Mouse (Mus musculus): ENCODE data around the gene Scmh1. TPM values are rescaled to one million over a fixed set of nuclear protein-coding genes. Genes with fewer than 3 reads are reported as not detected.
A peak's percentile ranks its signal among the peaks of the same experiment; 100 is the strongest.

Gene Scmh1
- total RNA-seq, 1 experiment from 2014 or later: 46.4 TPM

GRCm38 (mm10) chr4:120556592-120556991 is 151.5 kb downstream of the Scmh1 start:
- DNase-seq: no peak

DNA sequence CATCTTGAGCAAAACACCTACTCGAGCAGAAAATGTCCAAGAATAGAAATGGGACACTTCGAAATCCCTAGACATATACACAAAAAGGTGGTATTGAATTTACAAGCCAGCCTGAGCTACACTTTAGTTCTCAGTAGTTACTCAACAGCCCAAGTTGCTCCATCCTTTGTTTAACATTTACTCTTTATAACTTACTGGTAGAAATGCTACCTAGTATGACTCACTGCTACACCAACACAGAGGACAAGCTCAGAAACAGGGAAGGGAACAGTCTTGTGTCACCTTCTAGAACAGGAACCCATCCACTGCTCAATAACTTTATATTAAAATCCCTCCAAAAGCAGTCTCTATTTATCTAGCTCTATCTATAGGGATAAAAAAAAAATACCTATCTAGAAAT is 160.6 kb downstream of the Scmh1 start:
- no peak for DNase-seq

GRCm38 (mm10) chr4:120568005-120568404 is 162.9 kb downstream of the Scmh1 start:
- DNase-seq: peak; percentile 32

DNA sequence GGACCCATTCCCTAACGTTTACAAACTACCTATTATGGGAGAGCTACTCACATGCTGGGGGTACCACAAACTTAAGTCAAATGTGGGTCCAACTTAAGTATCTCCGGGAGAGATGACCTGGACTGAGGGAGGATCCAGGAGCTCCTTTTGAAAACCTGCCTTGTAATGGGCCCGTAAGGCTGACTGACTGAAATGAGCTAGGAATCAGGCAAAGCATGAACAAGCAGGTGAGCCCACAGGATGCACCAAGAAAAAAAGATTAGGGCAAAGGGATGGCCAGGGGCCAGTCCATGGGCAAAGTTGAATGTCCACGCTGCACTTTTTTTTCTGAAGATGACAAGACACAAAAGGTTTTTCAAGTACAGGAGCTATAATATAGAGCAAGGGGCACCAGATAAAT is 163.9 kb downstream of the Scmh1 start:
- DNase-seq: no peak

DNA sequence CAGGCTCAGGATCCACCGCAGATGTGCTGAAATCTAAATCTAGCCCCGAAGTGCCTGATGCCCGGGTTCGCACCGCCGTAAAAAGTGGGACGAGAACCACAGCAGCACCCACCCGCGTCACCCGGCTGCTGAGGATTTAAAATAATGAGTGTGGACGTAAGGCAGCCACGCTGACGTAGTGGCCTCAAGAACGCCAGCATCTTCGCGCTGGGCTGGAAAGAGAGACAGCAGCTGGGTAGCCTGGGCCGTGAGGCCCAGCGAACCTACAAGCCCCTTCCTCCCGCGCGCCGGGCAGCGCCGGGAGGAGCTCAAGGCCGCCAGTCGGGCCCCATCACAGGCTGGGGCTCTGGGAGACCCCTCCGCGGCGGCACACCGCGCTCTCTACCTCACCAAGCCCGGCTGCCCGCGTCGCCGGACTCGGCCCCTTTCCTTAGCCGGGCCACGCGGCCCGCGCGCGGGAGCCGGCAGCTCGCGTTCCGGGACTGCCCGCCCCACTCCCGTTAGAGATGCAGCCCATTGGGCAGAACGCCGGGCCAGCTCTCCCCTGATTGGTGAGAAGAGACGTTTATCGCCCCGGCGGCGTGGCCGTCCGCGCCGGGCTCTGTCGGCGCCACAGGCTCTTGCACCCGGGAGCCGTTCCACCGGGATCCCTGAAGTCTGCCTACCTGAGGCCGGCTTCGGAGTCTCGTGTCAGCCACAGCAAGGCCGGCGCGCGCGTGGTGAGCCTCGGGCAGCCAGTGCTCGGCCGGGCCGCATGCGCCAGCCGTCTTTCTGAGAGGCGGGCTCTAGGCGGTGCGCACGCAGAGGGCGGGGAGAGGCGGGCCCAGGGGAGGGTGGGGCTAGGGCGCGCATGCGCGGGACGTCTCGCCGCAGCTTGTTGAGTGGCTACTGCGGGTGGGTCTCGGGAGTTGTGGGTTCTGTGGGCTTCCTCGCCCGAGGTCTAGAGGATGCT is 164.7 kb downstream of the Scmh1 start, which contains the start of gene Ctps:
TSS of gene Ctps (minus strand) at position 791 of the 952 bp plus-strand sequence.
- peak; percentile 97 for DNase-seq

DNA sequence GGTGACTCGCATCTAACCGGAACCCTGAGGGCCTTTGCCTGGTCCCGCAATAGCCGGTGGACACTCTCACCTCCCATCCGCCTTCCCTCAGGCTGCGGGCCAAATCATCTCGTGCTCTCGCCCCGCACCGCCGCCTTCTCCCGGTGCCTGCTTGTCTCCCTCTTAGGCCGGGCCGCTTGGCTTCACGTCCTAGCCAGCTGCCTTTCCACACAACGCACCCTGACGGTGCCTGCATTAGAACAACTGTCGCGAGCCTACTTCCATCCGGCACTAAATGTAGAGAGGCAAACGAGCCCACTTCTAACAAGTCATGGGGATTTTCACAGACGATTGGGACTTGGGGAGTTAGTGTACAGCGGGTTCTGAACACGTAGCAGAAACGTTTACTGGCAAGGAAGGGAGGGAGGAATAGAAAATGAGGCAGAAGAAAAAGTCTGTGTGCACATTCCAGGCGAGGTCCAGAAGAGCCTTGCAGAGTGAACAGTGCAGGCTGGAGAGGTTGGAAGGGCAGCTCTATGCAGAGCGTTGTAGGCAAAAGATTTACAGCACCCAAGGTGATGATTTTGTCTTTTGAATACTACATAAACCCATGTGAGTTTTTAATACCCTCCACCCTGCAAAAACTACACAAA is 165.5 kb downstream of the Scmh1 start:
- DNase-seq: no peak

DNA sequence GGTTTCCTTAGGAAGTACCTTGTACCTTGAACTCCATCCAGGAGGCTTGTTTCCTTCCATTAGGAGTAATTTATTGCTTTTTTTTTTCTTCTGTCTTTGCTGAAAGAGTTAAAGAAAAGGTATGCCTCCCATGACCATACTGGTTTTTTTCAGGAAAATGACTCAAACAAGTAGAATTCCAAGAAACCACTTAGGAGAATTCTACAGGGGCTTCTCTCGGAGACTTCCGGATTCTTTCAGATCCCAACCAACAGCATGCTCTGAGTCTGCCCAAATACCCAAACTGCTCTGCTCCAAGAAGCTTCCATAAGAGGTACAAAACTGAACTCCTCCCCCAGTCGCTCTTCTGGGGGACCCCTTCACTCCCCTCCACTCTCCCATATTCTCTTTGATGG is 166.0 kb downstream of the Scmh1 start:
- no peak for DNase-seq

GRCm38 (mm10) chr4:120571691-120572090 is 166.6 kb downstream of the Scmh1 start:
- DNase-seq: no peak

Other genes with a start within 250 kb of the Scmh1 start
- not detected in 2 replicates for gene Edn2, start 244.1 kb upstream of the Scmh1 start, total RNA-seq (2021)
- 1.4 and 1.9 TPM in 2 replicates for gene Foxo6, start 117.9 kb upstream of the Scmh1 start, total RNA-seq (2021)
- 0.19 TPM in 1 of 2 replicates, not detected in the other for gene Slfnl1, start 127.0 kb downstream of the Scmh1 start, total RNA-seq (2021)
- gene Ctps, start 165.0 kb downstream of the Scmh1 start, total RNA-seq (2021): 31.7 and 37.3 TPM in 2 replicates
- not detected in 2 replicates for gene Gm8439, start 183.5 kb downstream of the Scmh1 start, total RNA-seq (2021)